Mouse (Mus musculus): ENCODE measurements around the gene Gm9817.

GRCm38 (mm10) chr13:45118822-45119221 is 40.3 kb downstream of the Gm9817 start:
- no peak for TF ChIP-seq POLR2A (IDR thresholded peaks at IDR 0.05; ENCODE audit: low read depth, low read length)
- no peak for TF ChIP-seq CTCF (IDR thresholded peaks at IDR 0.05; ENCODE audit: extremely low read depth, insufficient read depth, insufficient read length, insufficient replicate concordance)
